In genomic region chr3:21937281-21938035, GRCm38 (mm10) we compare ENCODE assay signal across 8 mouse cellular contexts.
A peak's percentile ranks its signal among the peaks of the same experiment; 100 is the strongest.
DNase-seq lines count a peak whose midpoint lies in the region; ATAC-seq and TF ChIP-seq lines count a peak whose summit lies in the region.

No protein-coding gene starts in this region.

- no peaks in the 10 kb centered on the region for H3K27me3 ChIP-seq in lung, embryonic 14.5 days (ENCODE audit: insufficient read depth, low read length)
- H3K27me3 ChIP-seq in heart, embryonic 12.5 days (replicated peaks): no peaks in the 10 kb centered on the region

- no peak overlapping the region for H3K9ac ChIP-seq in lung, embryonic 14.5 days
- no peak overlapping the region for H3K9ac ChIP-seq in heart, embryonic 12.5 days

- no peak overlapping the region for H3K27ac ChIP-seq in lung, embryonic 14.5 days (ENCODE audit: low read depth)
- H3K27ac ChIP-seq in heart, embryonic 12.5 days (ENCODE audit: poor library complexity, severe bottlenecking): no peak overlapping the region

- peaks cover 18% of the 10 kb centered on the region; the same call in 1 of the 2 replicates for H3K4me1 ChIP-seq in lung, embryonic 14.5 days (ENCODE audit: insufficient read depth)
- peaks cover 30% of the 10 kb centered on the region for H3K4me1 ChIP-seq in heart, embryonic 12.5 days (replicated peaks)

- no peaks in the 10 kb centered on the region for H3K36me3 ChIP-seq in lung, embryonic 14.5 days (ENCODE audit: insufficient read depth)
- no peaks in the 10 kb centered on the region for H3K36me3 ChIP-seq in heart, embryonic 12.5 days

- H3K4me2 ChIP-seq in lung, embryonic 14.5 days: peak overlapping the region; percentile 62; the same call in 1 of the 2 replicates
- H3K4me2 ChIP-seq in heart, embryonic 12.5 days: no peak overlapping the region

- no peak overlapping the region for H3K4me3 ChIP-seq in lung, embryonic 14.5 days (ENCODE audit: low read depth, low read length)
- H3K4me3 ChIP-seq in heart, embryonic 12.5 days: no peak overlapping the region

- 59% methylated on average over 7 of the region's 7 CpGs for WGBS in lung, embryonic 14.5 days
- 43% methylated on average over 7 of the region's 7 CpGs for WGBS in heart, embryonic 12.5 days

- no peaks in the 10 kb centered on the region for H3K9me3 ChIP-seq in lung, embryonic 14.5 days (ENCODE audit: low read depth, low read length)
- H3K9me3 ChIP-seq in heart, embryonic 12.5 days (replicated peaks): no peaks in the 10 kb centered on the region

- TF ChIP-seq CTCF in lung, embryonic 14.5 days (IDR thresholded peaks at IDR 0.05; ENCODE audit: low read depth): no peak

- DNase-seq in cerebellum, postnatal 25 days: peak; percentile 13 to 14
- DNase-seq in cerebellum, adult 11-12 months: no peak
- no peak for DNase-seq in lung, embryonic 14.5 days
- DNase-seq in lung, adult 18-20 months: no peak
- peak; percentile 59 to 82 for DNase-seq in layer of hippocampus, adult 18-20 months (ENCODE audit: low spot score in 2 of 2)
- DNase-seq in right cerebral cortex, postnatal 10 days (ENCODE audit: low spot score in 2 of 2): peak; percentile 43 to 62
- no peak for DNase-seq in ovary, postnatal 10 days (ENCODE audit: low spot score)

- ATAC-seq in lung, embryonic 14.5 days (ENCODE audit: insufficient read depth): no peak
- no peak for ATAC-seq in heart, embryonic 12.5 days (ENCODE audit: insufficient number of reproducible peaks, low FRiP score)

Comparison
In these comparisons a context has a peak if more than half of its experiments do, and no peak if none do; other contexts are left out.
1. DNase-seq: peak in cerebellum, postnatal 25 days (2 of 2), layer of hippocampus, adult 18-20 months (2 of 2) and right cerebral cortex, postnatal 10 days (2 of 2); none in cerebellum, adult 11-12 months (single experiment), lung, embryonic 14.5 days (single experiment), lung, adult 18-20 months (0 of 2) and ovary, postnatal 10 days (single experiment).